Mouse (Mus musculus): ENCODE measurements around the gene Fmod. TPM values are rescaled to one million over a fixed set of nuclear protein-coding genes. Genes with fewer than 3 reads are reported as not detected.

Fmod gene
- polyA plus RNA-seq, 1 experiment from 2014 or later: 14.5 TPM

Other genes starting within 250 kb of the Fmod start
- 13.6 and 17.1 TPM in 2 replicates for gene Atp2b4, start 236.2 kb upstream of the Fmod start, polyA plus RNA-seq (2015; fragmentation: Nextera tagmentation; extraction: Ambion mirVana)
- gene Optc, start 129.3 kb upstream of the Fmod start, polyA plus RNA-seq (2015; fragmentation: Nextera tagmentation; extraction: Ambion mirVana): 2.0 and 2.8 TPM in 2 replicates
- 10.6 and 11.4 TPM in 2 replicates for gene Prelp, start 115.8 kb upstream of the Fmod start, polyA plus RNA-seq (2015; fragmentation: Nextera tagmentation; extraction: Ambion mirVana)
- gene Btg2, start 41.9 kb downstream of the Fmod start, polyA plus RNA-seq (2015; fragmentation: Nextera tagmentation; extraction: Ambion mirVana): 20.6 and 29.3 TPM in 2 replicates
- gene Chit1, start 74.0 kb downstream of the Fmod start, polyA plus RNA-seq (2015; fragmentation: Nextera tagmentation; extraction: Ambion mirVana): 0.87 and 0.89 TPM in 2 replicates
- 2.0 and 2.1 TPM in 2 replicates for gene Chil1, start 144.9 kb downstream of the Fmod start, polyA plus RNA-seq (2015; fragmentation: Nextera tagmentation; extraction: Ambion mirVana)
- gene Mybph, start 156.2 kb downstream of the Fmod start, polyA plus RNA-seq (2015; fragmentation: Nextera tagmentation; extraction: Ambion mirVana): 2.7 and 4.4 TPM in 2 replicates
- 23.8 and 28.8 TPM in 2 replicates for gene Adora1, start 198.2 kb downstream of the Fmod start, polyA plus RNA-seq (2015; fragmentation: Nextera tagmentation; extraction: Ambion mirVana)

Data from neural tube, embryonic 15.5 days (tissue).